Mouse (Mus musculus) kidney, adult 8-10 months (tissue): ENCODE measurements around the gene Fibcd1.

Experiments
- DNase-seq, 2 experiments: peaks; one replicate each; pipeline ENCODE4 v3.0.0; 2022

Fibcd1 gene

DNA sequence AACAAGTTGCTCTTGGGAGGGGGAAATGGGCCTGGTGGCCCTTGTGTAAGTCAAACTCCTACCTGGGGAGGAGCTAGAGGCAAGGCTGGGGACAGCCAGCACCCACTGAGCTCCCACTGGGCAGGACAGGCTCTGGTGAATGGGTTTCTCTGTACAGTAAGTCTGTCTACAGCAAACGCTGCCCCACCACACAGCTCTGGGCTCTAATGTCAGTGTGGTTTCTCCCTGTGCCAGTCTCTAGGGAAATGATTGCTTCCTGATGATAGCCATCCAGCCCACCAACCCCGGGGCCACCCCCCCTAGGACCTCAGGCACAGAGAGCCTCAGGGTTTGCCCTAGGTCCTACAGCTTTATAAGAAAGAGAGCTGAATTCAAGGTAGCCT lies 36.5 kb downstream of the Fibcd1 start:
- DNase-seq = no peak

DNA sequence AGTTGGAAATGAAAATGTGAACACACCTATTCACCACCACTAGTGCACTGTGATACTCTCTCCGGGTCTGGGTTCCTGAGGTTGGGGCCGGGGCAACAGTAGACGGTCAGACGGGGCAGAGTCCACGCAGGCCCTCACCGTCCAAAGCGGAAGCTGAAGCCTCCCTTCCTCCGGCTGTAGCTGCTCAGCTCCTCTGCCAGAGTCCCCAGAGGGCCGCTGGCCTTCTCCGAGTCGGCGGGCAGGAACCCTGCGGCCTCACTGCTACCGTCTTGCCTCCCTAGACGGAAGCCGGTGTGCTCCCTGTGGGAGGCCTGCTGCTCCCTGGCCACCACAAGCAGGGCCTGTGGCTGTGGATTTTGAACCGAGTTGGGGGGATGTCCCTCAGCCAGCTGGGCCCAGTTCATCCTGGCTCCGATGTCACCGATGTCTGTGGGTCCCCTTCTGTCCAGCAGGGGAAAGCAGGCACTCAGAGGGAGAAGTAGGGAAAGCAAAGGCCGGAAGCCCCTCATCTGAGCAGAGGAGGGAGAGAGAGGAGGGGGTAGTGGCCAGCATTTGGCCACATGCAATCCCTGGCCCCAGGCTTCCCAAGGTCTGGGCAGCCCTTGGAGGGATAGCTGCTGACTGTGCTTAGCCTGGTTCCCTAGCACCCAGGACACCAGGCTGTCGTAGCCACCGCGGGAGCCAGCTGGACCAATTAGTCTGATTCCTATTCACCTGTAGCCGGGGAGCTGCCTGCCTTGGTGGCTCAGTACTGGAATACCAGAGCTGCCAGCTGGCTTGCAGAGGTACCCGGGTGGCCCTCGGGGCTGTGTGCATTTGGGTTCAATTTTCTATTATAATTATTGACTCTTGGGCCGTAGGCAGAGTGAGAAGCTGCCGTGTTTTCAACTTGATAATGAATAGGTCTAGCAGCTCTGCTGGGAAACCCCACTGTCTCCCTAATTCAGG lies 37.1 kb downstream of the Fibcd1 start:
- DNase-seq = peak in 1 of 2 experiments; percentile 28

DNA sequence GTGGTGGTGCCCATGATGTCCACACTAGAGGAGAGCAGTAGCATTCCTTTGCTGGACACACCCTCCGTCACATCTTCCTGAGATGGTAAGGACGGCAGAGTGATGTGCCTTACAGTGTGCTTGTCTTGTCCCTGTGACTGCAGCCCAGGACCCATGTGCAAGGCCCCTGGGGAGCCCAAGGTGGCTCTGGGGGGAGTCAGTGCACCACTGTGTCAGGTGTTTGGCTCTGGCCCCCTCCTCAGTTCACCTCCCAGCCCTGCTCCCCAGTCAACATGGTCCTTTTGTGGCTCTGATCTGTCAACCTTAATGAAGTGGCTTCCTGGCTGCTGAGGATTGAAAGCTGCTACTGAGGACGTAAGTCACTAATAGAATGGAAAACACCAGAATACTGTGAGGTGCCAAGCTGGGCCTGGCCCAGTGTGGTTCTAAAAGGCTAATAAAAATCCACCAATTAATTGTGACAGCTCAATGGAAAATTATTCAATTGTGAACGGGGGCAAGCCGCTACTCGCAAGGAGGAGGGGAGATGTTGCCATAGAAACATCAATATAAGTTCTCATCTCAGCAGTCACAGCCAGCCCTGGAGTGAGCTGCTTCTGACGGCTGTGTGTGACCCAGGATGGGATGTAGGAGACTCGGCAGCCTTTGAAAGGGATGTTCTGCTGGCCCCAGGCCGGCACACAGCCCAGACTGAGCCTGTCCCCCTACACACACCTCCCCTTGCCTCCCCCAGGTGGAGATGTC lies 39.0 kb downstream of the Fibcd1 start:
- DNase-seq = no peak

DNA sequence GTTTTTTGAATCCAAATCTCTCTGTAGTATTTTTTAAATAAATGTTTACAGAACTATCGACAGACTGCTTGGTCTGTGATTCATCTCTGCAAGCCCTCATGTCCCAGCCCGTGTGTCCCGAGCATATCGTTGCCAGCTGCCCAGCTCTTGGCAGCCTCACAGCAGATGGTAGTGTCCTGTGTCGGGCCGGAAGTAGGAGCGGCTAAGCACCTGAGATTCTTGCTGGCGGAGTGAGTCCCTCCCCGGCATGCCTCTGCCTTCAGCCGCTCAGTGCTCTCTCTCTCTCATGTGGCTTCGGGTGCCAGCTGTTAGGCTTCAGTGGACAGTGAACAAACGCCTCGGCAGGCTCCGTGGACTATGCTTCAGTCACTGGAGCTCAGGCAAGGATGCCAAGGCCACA lies 42.3 kb downstream of the Fibcd1 start:
- DNase-seq = peak; percentile 29 to 49

DNA sequence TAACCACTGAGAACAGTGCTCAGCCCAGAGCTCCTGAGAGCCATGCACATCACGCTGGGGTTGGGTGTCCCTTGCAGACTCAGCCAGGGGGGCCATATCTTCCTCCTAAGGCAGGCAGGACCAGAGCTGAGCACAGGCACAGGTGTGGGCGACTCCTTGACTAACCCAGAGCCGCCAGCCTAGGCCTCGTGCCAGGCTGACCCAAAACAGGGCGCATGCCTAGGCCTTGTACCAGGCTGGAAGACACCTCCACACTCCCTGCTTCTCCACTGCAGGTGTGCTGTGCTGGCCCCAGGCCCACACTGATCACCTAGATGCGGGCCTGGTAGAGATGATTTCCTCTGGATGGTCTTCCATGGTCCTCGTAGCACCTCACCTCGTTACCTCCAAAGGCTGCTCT lies 43.0 kb downstream of the Fibcd1 start:
- no peak for DNase-seq

DNA sequence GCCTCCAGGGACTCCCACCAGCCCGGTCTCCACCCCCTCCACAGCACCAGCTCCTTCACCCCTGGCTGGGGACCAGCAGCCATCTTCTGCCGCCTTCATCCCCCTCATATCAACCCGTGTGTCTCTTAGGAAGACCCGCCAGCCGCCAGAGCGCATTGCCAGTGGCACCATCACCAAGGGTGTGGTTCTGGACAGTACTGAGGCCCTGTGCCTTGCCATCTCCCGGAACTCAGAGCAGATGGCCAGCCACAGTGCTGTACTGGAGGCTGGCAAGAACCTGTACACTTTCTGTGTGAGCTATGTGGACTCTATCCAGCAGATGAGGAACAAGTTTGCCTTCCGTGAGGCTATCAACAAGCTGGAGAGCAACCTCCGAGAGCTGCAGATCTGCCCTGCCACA lies 44.4 kb downstream of the Fibcd1 start:
- no peak for DNase-seq

DNA sequence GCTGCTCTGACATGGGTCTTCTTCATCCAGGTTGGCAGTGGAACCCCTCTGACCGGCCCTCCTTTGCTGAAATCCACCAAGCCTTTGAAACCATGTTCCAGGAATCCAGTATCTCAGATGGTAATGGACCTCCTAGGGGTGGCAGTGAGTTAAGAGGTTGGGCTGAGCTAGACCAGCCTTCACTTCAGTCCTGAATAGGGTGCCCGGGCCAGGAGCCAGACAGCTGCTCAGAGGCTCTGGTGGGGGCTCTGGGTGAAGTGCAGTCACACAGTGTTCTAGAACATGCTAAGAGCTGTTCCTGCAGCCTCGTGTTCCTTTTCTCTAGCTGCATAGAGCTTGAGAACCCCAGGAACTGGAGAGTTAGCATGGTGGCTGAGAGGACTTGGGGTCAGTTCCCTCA lies 48.9 kb downstream of the Fibcd1 start:
- DNase-seq = no peak

DNA sequence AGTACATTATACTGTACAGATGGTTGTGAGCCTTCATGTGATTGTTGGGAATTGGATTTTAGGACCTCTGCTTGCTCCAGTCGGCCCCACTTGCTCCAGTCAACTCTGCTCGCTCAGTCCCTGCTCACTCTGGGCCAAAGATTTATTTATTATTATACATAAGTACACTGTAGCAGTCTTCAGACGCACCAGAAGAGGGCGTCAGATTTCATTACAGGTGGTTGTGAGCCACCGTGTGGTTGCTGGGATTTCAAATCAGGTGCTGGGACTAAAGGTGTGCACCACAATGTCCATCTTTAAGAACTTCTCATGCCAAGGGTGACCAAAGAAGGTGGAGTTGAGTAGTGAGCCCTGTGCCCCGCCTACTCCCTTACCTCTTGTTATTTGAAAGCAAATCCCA lies 53.2 kb downstream of the Fibcd1 start:
- DNase-seq = no peak

DNA sequence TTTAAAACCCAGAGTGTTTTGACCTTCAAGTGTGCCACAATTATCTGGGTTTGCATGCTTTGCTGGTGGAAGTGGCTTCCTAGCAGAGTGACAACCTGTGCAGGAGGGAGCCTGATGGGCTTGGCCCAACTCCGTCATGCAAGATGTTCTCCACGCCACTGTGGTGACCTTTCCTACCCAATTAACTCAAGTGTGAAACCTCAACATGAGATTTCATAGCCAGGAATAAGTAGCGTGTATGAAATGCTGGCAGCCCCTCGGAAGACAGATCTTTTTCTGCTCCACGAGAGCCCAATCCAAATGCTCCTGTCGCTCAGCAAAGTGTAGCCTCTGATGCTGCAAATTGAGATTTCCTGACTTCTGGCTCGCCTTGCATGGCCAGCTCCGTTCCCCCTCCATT lies 54.5 kb downstream of the Fibcd1 start:
- DNase-seq = no peak

DNA sequence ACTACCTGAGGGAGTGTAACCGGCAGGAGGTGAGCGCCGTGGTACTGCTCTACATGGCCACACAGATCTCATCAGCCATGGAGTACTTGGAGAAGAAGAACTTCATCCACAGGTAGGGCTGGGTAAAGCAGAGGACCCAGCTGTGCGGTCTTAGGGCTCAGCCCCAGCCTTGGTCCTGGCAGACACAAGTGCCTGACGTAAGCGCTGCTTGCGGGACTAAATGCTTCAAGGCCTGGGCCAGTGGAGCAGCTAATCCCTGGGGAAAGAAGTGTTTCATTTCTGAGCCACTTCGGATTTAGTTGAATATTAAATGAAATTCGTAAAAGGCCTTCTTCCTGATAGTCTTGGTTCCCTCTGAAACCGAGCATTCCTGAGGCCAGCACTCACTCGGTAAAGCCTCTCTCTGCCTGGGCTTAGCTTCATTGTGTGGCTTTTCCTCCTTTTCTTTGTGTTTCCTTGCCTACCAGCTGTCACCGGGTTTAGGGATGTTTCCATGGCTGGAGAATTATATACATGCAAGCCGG lies 55.0 kb downstream of the Fibcd1 start:
- peak; percentile 30 to 51 for DNase-seq

DNA sequence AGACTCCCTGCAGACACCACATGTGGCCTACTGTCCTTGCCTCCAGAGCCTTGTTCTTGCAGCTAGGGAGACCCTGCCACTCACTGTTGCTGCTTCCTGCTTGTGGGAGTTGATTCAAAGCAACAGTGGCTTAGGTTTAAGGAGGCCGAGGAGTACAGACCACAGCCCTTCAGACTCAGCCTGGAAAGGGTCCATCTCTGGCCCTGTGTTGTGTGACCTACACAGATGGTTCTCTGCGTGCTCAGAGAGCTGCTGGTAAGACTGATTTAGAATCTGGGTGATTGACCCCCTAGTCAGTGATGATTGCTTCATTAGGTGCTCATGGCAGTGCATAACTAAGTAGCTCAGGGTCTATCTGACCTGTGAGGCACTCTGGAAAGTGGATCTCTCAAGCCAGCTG lies 56.6 kb downstream of the Fibcd1 start:
- DNase-seq = no peak

DNA sequence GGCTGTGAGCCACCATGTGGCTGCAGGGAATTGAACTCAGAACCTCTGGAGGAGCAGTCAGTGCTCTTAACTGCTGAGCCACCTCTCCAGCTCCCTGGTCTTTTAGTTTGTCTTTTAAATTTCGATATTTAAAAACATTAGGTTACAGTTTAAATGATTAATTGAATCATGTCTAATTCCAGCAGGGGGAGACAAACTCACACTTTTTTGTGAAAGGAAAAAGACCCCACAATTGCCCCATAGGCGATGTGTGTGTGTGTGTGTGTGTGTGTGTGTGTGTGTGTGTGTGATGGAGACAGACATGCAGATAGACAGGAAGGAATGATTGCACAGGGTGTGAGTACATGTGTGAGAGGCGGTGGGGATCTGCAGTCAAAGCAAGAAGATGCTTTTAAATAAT lies 57.6 kb downstream of the Fibcd1 start:
- no peak for DNase-seq

DNA sequence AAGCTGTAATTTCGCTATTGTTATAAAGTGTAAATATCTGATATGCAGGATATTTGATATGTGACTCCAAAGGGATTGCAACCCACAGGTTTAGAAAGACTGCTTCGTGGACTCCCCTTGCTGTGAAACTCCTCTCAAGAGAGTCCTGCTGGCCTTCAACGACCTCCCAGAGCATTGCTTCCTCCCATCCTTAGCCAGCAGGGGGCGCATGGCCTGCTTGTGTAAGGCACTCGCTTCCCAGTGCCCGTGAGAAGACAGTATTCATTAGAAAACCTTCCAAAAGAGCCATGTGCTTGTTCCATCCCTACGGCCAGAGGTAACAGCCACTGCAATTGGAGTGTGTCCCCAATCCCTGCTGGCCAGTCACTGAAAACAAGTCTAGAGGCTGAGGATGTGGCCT lies 58.8 kb downstream of the Fibcd1 start:
- DNase-seq = peak; percentile 46 to 79

DNA sequence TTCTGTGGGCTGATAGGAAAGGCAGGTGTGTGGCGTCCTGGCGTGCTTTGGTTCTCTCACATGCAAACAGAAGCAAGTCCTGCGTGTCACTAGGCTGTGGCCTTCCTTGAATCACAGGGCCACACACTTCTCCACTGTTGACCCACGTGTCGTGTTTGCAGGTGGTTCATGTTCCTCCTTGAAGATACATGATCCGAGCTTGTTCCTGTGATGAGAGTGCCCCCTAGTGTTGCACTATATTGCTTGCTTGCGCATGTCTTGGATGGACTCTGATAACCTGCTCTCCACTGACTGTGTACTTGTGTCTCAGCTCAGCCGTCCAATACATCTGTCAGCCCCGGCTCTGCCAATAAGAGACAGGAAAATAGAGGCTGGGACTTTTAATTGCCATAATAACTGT lies 60.7 kb downstream of the Fibcd1 start:
- DNase-seq = peak; percentile 84 to 89

DNA sequence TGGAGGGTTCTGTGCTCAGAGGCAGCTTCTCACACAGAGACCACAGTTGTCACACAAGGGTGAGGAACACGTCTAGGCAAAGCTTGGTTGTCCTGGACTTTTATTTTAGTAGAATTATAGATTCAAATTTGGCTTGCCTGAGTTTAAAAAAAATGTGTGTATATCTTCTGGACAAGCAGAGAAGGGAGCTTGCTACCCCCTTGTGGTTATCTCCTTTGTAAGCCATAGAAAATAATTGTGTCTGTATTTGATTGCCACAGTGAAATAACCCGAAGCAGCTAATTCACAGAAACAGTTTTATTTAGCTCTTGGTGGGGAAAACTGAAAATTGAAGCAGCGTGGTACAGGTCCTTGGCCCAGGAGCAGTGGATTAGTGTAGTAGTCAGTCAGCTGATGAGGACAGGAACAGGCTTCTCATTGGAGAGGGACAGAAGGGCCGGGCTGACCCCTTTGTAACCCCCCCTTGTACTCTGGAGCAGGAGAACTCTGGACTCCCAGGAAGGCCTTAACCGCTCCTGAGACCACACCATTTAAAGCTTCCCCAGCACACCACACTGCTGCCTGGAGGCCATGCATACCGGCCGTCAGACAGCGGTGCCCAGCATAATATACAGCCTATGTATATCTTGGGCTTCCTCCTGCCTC lies 62.7 kb downstream of the Fibcd1 start:
- peak; percentile 51 to 67 for DNase-seq

DNA sequence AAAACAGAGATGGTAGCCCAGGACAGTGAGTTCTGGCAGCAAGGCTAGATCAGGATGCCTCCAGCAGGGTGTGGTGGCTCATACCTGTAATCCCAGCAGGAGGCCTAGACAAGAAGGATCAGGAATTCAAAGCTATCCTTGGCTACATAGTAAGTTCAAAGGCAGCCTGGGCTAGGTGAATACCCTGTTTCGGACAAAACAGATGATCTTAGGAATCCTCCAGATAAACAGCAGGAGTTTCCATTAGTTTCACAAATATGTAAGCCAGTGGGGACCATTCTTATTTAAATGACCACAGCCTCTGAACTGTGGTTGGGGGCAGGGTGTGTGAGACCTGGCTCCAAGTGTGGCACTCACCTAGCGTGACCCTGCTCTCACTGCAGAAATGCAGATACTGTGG lies 66.5 kb downstream of the Fibcd1 start:
- no peak for DNase-seq

DNA sequence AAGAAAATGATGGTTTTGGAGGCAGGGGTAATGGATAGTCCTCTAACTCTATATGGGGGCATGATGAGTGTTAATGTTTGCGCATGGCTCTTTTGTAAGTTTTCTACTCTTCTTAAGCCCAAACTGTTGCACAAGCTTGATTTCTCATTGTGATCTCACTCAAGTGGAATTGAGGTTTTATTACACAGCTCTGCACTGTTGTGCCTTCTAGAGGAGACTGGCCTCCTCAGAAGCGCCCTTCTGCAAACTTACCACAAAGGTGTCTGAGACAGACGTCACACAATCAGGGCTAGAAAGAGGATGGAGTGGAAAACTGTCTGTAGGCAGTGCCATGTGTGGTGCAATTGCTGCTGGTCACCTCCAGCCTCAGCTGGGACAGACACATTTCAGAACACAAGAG lies 69.3 kb downstream of the Fibcd1 start:
- no peak for DNase-seq

DNA sequence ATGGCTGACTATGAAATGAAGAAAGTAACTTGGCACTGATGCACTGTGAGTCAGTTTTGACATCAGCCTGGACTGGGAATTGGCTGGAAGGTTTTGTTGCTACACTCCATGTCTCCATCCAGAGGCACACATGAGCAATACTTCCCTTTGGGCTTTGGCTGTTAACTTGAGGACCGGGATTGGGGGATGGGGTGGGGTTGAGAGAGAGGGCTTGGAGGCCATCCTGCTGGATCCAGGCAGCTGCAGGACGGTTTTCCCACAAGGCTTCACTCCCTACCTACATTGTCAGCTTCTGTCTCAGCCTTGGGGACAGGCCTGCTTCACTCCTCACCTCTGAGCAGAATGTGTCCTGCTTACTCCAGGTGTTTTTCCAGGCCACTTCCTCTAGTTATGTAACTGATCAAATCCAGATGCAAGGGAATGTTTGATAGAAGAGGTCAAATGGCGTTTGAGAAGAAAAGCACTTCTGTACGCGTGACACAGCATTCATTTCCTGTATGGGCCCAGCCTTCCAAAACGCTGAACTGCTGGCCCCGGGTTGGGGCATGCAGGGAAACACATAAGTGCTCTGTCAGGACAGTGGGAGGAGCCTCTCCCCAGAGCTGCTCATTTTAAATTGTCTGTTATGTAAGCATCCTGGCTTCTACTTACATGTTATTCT lies 74.9 kb downstream of the Fibcd1 start:
- DNase-seq = peak; percentile 84 to 93

DNA sequence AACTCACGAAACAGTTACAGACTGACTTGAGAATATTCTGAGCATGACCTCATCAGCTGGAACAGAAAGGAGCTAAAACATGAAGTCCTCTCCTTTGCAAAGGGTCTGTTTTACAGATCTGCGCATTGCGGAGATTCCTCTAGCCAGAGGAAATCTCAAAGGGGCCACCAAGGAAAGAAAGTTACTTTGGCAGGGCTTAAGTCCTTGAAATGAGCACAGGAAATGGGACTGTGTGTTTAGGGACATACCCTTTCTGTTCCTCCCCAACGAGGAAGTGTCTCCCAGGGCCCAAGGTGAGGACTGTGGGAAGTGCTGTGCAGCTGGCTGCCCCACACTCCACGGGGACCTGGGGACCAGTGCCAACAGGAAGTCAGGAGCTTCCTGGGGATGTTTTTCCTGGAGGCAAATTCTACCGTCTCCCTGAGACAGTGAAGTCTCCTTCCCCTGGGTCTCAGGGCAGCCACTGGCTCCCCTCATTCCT lies 76.1 kb downstream of the Fibcd1 start:
- DNase-seq = peak; percentile 75 to 78

DNA sequence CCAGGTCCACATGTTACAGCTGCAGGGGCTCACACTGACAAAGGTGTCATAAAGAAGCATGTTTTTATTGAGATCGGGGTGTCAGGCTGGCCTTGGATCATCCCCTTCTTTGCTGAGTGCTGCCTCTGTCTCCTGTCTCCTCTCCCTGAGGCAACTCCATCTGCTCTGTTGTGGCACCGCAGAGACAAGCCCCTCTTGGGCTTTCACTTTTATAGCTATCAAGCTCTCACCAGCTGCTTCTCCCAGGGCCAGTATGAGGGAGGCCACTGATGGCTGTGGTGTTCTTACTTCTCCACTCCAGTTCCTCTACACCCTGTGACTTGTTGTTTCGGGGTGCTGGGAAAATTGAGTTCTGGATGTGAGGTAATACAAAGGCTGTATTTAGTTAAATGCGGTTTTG lies 76.7 kb downstream of the Fibcd1 start:
- DNase-seq = no peak

DNA sequence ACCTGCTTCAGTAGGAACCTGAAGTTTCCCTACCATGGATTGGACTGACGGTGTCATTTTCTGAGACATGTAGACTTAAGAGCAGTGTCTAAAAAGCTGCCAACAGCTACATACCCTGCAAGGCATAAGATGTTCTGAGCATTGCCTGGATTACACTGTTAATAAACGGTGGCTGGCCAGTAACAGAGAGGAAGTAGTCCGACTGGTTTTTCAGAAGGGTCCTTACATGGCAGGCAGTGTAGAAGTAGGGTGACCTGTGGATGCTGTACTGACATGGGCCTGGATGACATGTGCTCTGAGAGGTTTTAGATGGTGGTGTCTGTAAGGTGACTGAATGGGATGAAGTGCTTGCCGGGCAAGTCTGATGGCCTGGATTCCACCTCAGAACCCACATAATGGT lies 78.0 kb downstream of the Fibcd1 start:
- DNase-seq = no peak

DNA sequence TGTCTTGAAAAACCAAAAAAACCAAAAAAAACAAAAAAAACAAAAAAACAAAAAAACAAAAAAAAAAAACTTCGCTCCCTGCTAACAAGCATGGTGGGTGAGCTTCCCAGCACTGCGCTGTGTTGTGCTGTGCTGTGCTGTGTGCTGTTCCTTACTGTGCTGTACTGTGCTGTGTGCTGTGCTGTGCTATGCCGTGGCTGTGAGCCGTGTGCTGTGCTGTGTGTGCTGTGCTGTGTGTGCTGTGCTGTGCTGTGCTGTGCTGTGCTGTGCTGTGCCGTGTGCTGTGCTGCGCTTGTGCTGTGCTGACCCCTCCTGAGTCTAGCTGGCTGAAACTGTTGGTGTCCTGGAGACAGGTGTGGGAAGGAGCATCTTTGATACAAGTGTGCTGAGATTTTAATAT lies 78.7 kb downstream of the Fibcd1 start:
- DNase-seq = no peak
